Mouse (Mus musculus): Measurements from ENCODE around the gene Cmbl. TPM values are rescaled to one million over a fixed set of nuclear protein-coding genes. Genes with fewer than 3 reads are reported as not detected.

Gene Cmbl
- polyA plus RNA-seq, 1 experiment = 5.3 TPM

DNA sequence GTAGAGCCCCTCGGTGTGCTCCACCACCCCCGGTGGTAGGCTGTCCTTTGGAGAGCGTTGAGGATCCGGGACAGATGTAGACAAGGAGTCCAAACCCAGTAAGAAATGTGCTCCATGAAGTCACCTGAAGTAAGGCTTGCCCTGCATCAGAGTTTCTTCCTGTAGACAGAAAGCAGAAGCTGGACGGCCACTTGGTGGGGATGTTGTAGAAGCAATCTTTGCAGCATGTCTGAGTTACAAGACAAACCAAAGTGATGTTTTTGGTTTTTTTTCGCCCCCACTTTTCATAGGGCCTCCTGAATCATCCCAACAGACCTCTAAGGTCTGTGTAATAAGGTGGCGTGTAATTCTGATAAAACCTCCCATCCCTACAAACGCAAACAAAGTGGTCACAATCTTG is 54.3 kb downstream of the Cmbl start:
- TF ChIP-seq CEBPB (IDR thresholded peaks at IDR 0.05; ENCODE audit: low read depth) (no peak), MAX (IDR thresholded peaks at IDR 0.05) (no peak), FOSL1 (IDR thresholded peaks at IDR 0.05; ENCODE audit: insufficient read depth, low read length, poor library complexity, severe bottlenecking) (no peak), MYOG (IDR thresholded peaks at IDR 0.05; ENCODE audit: control insufficient read depth, extremely low read depth, insufficient read length) (no peak), USF1 (IDR thresholded peaks at IDR 0.05; ENCODE audit: low read depth) (no peak), CTCF (IDR thresholded peaks at IDR 0.05; ENCODE audit: control insufficient read depth, insufficient read depth, insufficient read length) (no peak)
- Histone ChIP-seq H3K27me3 (ENCODE audit: control insufficient read depth, insufficient read depth, insufficient read length) (no peaks in the 10 kb centered on the region), H3K79me3 (ENCODE audit: low read depth) (no peaks in the 10 kb centered on the region), H3K36me3 (ENCODE audit: control insufficient read depth, insufficient read depth) (peaks cover 41% of the 10 kb centered on the region), H3K79me2 (ENCODE audit: control insufficient read depth, insufficient read depth) (no peaks in the 10 kb centered on the region), H3K4me3 (ENCODE audit: insufficient read depth, poor library complexity, severe bottlenecking) (no peak overlapping the region), H3ac (ENCODE audit: control insufficient read depth, insufficient read length, low read depth) (no peak overlapping the region)

DNA sequence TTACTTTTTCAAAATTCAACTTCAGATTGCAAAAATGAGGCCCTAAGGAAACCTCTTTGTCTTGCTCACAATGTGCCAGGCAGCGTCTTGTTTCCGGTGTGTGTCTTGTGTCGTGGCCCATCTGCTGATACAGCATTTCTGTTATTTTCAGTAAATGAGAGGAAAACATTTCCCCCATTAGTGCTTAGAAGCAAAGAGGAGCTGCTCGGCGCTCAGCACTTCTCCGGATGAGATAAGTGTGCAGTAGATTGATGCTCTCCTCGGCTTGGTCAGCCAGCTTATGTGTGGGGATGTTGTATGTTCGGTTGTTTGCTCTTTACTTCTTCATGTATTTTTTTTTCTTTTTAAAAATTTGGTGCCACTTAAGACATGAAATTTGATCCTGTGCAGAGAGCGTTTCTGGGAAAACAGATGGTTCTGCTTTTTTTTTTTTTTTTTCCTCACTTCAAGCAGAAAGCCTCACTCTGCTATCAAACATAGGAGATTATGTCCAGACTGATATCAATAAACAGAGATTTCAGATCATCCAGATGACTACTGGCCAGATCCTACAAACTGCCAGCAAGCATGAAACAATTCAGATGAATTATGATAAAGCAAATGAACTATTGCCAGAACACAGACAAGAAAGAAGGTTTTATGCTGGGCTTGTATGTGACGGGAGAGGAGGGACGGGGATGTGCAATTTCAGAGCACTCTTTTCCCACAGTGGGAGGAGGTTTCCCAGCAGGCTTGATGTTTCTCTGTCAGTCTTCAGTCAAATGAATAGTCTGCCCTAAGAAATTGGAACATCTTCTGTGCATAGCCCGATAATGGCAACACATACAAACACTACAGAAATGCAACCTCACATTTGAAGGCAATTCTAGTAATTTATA is 62.3 kb downstream of the Cmbl start:
- Histone ChIP-seq H3ac (ENCODE audit: control insufficient read depth, insufficient read length, low read depth) (no peak overlapping the region), H3K27me3 (ENCODE audit: control insufficient read depth, insufficient read depth, insufficient read length) (no peaks in the 10 kb centered on the region), H3K36me3 (ENCODE audit: control insufficient read depth, insufficient read depth) (no peaks in the 10 kb centered on the region), H3K79me2 (ENCODE audit: control insufficient read depth, insufficient read depth) (no peaks in the 10 kb centered on the region), H3K79me3 (ENCODE audit: low read depth) (no peaks in the 10 kb centered on the region), H3K4me3 (ENCODE audit: insufficient read depth, poor library complexity, severe bottlenecking) (no peak overlapping the region)
- TF ChIP-seq USF1 (IDR thresholded peaks at IDR 0.05; ENCODE audit: low read depth) (no peak), MYOD1 (IDR thresholded peaks at IDR 0.05; ENCODE audit: control insufficient read depth, insufficient read length, low read depth) (no peak), FOSL1 (IDR thresholded peaks at IDR 0.05; ENCODE audit: insufficient read depth, low read length, poor library complexity, severe bottlenecking) (no peak), CTCF (IDR thresholded peaks at IDR 0.05; ENCODE audit: control insufficient read depth, insufficient read depth, insufficient read length) (no peak), MYOG (IDR thresholded peaks at IDR 0.05; ENCODE audit: control insufficient read depth, extremely low read depth, insufficient read length) (no peak), MAX (IDR thresholded peaks at IDR 0.05) (no peak)

DNA sequence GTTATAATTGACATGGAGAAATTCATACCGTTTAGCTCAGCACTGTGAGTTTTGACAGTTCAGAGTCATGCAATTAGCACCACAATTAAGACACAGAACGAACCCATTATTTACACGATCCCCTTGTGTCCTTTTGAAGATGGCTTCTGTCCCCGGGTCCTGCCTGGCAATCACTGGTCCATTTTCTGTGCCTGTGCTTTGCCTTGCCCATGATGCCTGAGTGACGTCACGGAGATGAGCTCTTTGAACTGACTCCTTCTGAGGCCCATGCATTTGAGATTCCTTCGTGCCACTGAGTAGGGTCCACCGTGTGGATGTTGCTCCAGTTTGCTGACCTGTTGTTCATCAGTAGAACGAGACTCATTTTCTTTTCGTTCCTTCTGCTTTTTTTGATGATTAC is 63.0 kb downstream of the Cmbl start:
- Histone ChIP-seq H3K79me3 (ENCODE audit: low read depth) (no peaks in the 10 kb centered on the region), H3K4me3 (ENCODE audit: insufficient read depth, poor library complexity, severe bottlenecking) (no peak overlapping the region), H3K27me3 (ENCODE audit: control insufficient read depth, insufficient read depth, insufficient read length) (no peaks in the 10 kb centered on the region), H3K36me3 (ENCODE audit: control insufficient read depth, insufficient read depth) (no peaks in the 10 kb centered on the region), H3ac (ENCODE audit: control insufficient read depth, insufficient read length, low read depth) (no peak overlapping the region), H3K79me2 (ENCODE audit: control insufficient read depth, insufficient read depth) (no peaks in the 10 kb centered on the region)
- TF ChIP-seq MAX (IDR thresholded peaks at IDR 0.05) (no peak), FOSL1 (IDR thresholded peaks at IDR 0.05; ENCODE audit: insufficient read depth, low read length, poor library complexity, severe bottlenecking) (no peak), CTCF (IDR thresholded peaks at IDR 0.05; ENCODE audit: control insufficient read depth, insufficient read depth, insufficient read length) (no peak), MYOG (IDR thresholded peaks at IDR 0.05; ENCODE audit: control insufficient read depth, extremely low read depth, insufficient read length) (no peak), USF1 (IDR thresholded peaks at IDR 0.05; ENCODE audit: low read depth) (no peak), CEBPB (IDR thresholded peaks at IDR 0.05; ENCODE audit: low read depth) (no peak), MYOD1 (IDR thresholded peaks at IDR 0.05; ENCODE audit: control insufficient read depth, insufficient read length, low read depth) (no peak)

DNA sequence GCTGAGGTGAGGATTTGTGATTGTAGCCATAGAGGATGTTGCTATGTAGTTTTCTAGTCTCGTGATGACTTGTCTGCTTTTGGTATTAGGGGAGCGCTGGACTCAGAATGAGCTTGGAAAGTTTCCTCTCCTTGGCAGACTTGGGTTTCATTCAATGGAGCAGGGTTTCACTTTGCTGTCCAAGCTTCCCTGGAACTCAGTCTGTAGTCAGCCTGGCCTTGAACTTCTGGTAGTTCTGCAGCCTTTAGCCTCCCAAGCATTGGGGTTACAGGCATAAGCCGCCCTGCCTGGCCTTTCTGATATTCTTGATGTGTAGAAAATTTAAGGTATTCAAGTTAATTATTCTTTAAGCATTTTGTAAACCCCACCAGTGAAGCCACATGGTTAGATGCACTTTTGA is 64.4 kb downstream of the Cmbl start:
- no peak overlapping the region for H3K4me3 ChIP-seq (ENCODE audit: insufficient read depth, poor library complexity, severe bottlenecking)
- no peaks in the 10 kb centered on the region for H3K79me3 ChIP-seq (ENCODE audit: low read depth)
- H3K36me3 ChIP-seq (ENCODE audit: control insufficient read depth, insufficient read depth) = no peaks in the 10 kb centered on the region
- H3K79me2 ChIP-seq (ENCODE audit: control insufficient read depth, insufficient read depth) = no peaks in the 10 kb centered on the region
- no peaks in the 10 kb centered on the region for H3K27me3 ChIP-seq (ENCODE audit: control insufficient read depth, insufficient read depth, insufficient read length)
- no peak overlapping the region for H3ac ChIP-seq (ENCODE audit: control insufficient read depth, insufficient read length, low read depth)
- TF ChIP-seq CEBPB (IDR thresholded peaks at IDR 0.05; ENCODE audit: low read depth) (no peak), MYOG (IDR thresholded peaks at IDR 0.05; ENCODE audit: control insufficient read depth, extremely low read depth, insufficient read length) (no peak), CTCF (IDR thresholded peaks at IDR 0.05; ENCODE audit: control insufficient read depth, insufficient read depth, insufficient read length) (no peak), MAX (IDR thresholded peaks at IDR 0.05) (no peak), USF1 (IDR thresholded peaks at IDR 0.05; ENCODE audit: low read depth) (no peak)

DNA sequence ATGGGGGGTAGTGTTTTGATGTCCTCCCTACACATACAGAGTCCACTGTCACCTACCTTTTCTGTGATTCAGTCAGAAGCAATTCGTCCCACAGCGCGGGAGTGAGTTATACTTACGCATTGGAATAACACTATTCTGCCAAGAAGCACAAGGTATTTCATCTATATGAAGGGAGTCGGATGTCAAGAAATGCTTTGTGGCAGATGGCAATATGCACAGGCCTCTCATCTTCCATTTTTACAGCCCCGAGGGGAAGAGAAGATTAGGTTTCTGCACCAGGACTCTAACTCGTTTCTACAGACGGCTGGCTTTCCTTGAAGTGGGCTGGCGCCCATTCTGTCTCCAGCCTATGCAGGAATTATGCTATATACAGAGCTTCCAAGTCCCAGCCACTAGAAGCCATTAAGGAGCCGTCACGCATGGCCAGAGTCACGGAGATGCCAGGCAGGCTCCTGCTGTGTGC is 66.2 kb downstream of the Cmbl start:
- Histone ChIP-seq H3ac (ENCODE audit: control insufficient read depth, insufficient read length, low read depth) (no peak overlapping the region), H3K79me3 (ENCODE audit: low read depth) (no peaks in the 10 kb centered on the region), H3K4me3 (ENCODE audit: insufficient read depth, poor library complexity, severe bottlenecking) (no peak overlapping the region), H3K27me3 (ENCODE audit: control insufficient read depth, insufficient read depth, insufficient read length) (no peaks in the 10 kb centered on the region), H3K36me3 (ENCODE audit: control insufficient read depth, insufficient read depth) (no peaks in the 10 kb centered on the region), H3K79me2 (ENCODE audit: control insufficient read depth, insufficient read depth) (no peaks in the 10 kb centered on the region)
- TF ChIP-seq MYOD1 (IDR thresholded peaks at IDR 0.05; ENCODE audit: control insufficient read depth, insufficient read length, low read depth) = no peak

DNA sequence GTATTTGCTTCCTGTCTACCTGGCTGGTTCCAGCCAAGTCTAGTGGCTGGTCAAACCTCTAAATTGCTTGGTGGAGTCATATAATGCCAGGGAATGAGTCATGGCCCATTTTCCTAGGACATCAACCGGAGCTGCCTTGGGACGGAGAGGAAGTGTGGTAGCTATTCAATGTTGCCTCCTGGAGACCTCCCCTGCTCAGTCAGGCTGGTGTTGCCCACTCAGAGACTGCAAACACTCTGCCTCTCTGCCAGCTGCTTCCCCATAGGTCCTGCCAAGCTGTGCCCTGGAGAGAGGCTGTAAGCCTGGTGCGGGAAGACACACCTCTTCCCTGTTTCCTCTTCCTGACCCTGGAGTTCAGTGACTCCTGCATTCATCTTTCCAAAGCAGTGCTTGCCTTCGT is 67.3 kb downstream of the Cmbl start:
- no peak for TF ChIP-seq USF1 (IDR thresholded peaks at IDR 0.05; ENCODE audit: low read depth)

More for the DNA sequence above, 67.3 kb downstream of the Cmbl start:
- Histone ChIP-seq H3ac (ENCODE audit: control insufficient read depth, insufficient read length, low read depth) (no peak overlapping the region), H3K27me3 (ENCODE audit: control insufficient read depth, insufficient read depth, insufficient read length) (no peaks in the 10 kb centered on the region), H3K4me3 (ENCODE audit: insufficient read depth, poor library complexity, severe bottlenecking) (no peak overlapping the region), H3K79me3 (ENCODE audit: low read depth) (no peaks in the 10 kb centered on the region), H3K79me2 (ENCODE audit: control insufficient read depth, insufficient read depth) (no peaks in the 10 kb centered on the region), H3K36me3 (ENCODE audit: control insufficient read depth, insufficient read depth) (no peaks in the 10 kb centered on the region)

All from C2C12 (cell line).